Mouse (Mus musculus): ENCODE results near the gene Vezt.

- TF ChIP-seq CEBPB (IDR thresholded peaks at IDR 0.05; ENCODE audit: insufficient read depth, poor library complexity, severe bottlenecking) (no peak), MYOD1 (IDR thresholded peaks at IDR 0.05; ENCODE audit: control insufficient read depth in 1 of 3, insufficient read length in 2 of 3, low read depth in 2 of 3) (no peak), MYOG (IDR thresholded peaks at IDR 0.05; ENCODE audit: control insufficient read depth in 1 of 3, insufficient read depth in 1 of 3, insufficient read length in 2 of 3, low read depth in 2 of 3) (no peak), POLR2A (IDR thresholded peaks at IDR 0.05; ENCODE audit: insufficient read length, low read depth) (no peak), TCF12 (IDR thresholded peaks at IDR 0.05; ENCODE audit: insufficient read depth, poor library complexity, severe bottlenecking) (no peak), USF1 (IDR thresholded peaks at IDR 0.05; ENCODE audit: low read depth) (no peak), MAX (IDR thresholded peaks at IDR 0.05; ENCODE audit: low read depth) (no peak), REST (IDR thresholded peaks at IDR 0.05; ENCODE audit: insufficient read depth, insufficient read length) (no peak)
Measured at GRCm38 (mm10) chr10:93932020-93932419, 103.6 kb downstream of the Vezt start.

Data from myocyte (in vitro differentiated cells).